Mouse (Mus musculus) brain, embryonic 14.5 days (tissue): Measurements from ENCODE around the gene Tet2. TPM values are rescaled to one million over a fixed set of nuclear protein-coding genes. Genes with fewer than 3 reads are reported as not detected.

Source experiments
- DNase-seq: peaks from one replicate; pipeline ENCODE4 v3.0.0-alpha.2; 2011; ENCODE audit warnings: low read depth
- CTCF ChIP-seq: fragments of 200-500 bp; IDR thresholded peaks from 2 replicates; pipeline ENCODE4 v1.5.1; 2012; ENCODE audit warnings: inconsistent platforms, mild to moderate bottlenecking, moderate library complexity, borderline replicate concordance; ENCODE audit not compliant: insufficient read depth, insufficient read length; ENCODE audit errors: extremely low read depth
- POLR2A ChIP-seq: fragments of 200-500 bp; IDR thresholded peaks from 2 replicates; pipeline ENCODE4 v1.6.1; 2012; ENCODE audit warnings: mild to moderate bottlenecking, inconsistent platforms, borderline replicate concordance; ENCODE audit not compliant: poor library complexity, insufficient read depth, insufficient read length, severe bottlenecking; ENCODE audit errors: extremely low read depth
- polyA plus RNA-seq: library from polyadenylated mRNA; depleted of rRNA; stranded (reverse); fragments of >200 nt; gene quantifications from 2 replicates; pipeline ENCODE4 v1.2.3, GENCODE M21; 2012; rRNA removed

Gene Tet2
- polyA plus RNA-seq, 1 experiment = 31.7 TPM

DNA sequence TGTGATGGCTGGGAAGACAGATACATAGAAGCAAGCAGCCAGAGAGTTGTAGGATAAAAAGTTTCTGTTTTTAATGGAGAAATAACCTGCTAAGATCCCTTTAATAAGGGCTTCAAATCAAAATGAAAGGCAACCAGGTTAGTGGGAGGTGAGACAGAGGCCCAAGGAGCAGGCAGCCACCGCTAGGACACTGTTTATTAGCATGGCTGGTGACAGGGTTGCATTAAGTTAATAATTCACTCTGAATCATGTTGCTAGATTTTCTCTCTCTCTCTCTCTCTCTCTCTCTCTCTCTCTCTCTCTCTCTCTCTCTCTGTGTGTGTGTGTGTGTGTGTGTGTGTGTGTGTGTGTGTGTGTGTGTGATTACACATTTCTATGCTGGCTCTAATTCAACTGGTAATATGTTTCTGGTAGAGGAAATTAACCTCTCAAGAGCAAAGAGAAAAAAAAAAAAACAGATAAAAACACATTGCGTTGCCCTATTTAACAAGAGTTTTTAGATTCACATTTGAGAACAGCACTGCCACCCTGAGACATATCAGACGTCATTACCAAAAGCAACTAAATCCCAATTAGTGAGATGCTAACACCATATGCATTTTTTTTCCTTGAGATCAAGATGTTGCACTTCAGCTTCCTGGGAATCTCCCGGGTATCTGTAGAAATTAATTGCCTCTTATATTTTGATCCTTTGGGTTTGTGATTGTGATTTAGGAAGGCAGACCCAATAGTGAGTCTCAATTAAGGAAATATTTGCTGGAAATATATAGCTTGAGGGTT, 115.4 kb downstream of the Tet2 start:
- peak; percentile 52 for DNase-seq
- TF ChIP-seq CTCF (no peak), POLR2A (no peak)

GRCm38 (mm10) chr3:133428003-133428402, 116.9 kb downstream of the Tet2 start:
- DNase-seq = no peak
- no peak for TF ChIP-seq POLR2A
- TF ChIP-seq CTCF = no peak

DNA sequence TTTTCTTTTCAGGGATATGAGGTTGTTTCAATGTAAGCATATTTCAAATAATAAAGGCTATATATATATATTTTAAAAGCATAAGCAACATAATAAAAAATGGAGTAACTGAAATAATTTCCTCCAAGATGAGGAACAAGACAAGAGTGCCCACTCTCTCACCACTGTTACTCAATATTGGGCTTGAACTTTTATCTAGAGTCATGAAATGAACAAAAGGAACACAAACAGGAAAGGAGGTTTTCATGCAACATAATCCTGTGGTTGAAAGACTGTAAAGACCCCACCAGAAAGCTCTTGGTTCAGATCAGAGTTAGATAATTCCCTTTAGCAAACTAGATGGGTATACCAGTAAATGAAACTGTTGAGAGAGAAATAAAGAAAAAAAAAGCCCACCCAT, 121.9 kb downstream of the Tet2 start:
- no peak for TF ChIP-seq CTCF
- no peak for TF ChIP-seq POLR2A
- no peak for DNase-seq

DNA sequence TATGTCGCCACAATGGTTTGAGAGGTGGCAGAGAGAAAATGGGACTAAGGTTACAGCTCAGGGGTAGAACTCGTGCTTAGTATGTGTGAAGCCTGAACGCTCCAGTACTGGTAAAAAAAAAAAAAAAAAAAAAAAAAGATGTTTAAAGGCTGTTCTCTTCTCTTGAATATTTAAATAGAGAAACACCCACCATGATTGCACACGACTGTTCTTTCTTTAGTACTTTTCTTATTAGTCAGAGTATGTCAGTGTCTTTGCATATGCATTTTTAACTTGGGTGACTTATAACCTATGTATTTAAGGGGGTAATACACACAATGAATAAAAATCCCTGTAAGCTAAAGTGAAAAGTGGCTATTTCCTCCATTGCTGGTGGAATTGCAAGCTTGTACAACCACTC, 130.2 kb downstream of the Tet2 start:
- no peak for DNase-seq
- TF ChIP-seq CTCF = no peak
- TF ChIP-seq POLR2A = no peak

Other genes with a start within 250 kb of the Tet2 start
- gene Ppa2, start 235.0 kb downstream of the Tet2 start, polyA plus RNA-seq = 34.5 and 41.8 TPM in 2 replicates